ENCODE assay signal across 22 mouse cellular contexts in genomic region chrX:165631227-165631626, GRCm38 (mm10).
"Had no signal": no experiment of that assay in that cellular context is flagged by ENCODE, and none has a peak within 500 bp of the region (broad histone marks: within the 10 kb centered on the region; RNA-seq: fewer than 3 reads in every experiment).

No protein-coding gene starts in this region.

- H3K36me3 ChIP-seq: limb, embryonic 10.5 days; limb, embryonic 13.5 days; liver, embryonic 12.5 days; liver, embryonic 15.5 days; lung, embryonic 15.5 days; midbrain, embryonic 10.5 days; neural tube, embryonic 13.5 days; stomach, embryonic 15.5 days had no signal

- H3K4me2 ChIP-seq: limb, embryonic 13.5 days; liver, embryonic 12.5 days; liver, embryonic 15.5 days; lung, embryonic 15.5 days; neural tube, embryonic 13.5 days; stomach, embryonic 15.5 days had no signal

- H3K4me3 ChIP-seq: layer of hippocampus, adult 2 months; limb, embryonic 10.5 days; limb, embryonic 13.5 days; liver, embryonic 12.5 days; liver, embryonic 15.5 days; lung, embryonic 15.5 days; megakaryocyte, embryonic 14.5 days; midbrain, embryonic 10.5 days; myocyte; neural tube, embryonic 13.5 days; stomach, embryonic 15.5 days had no signal

- DNase-seq: kidney, adult 18-20 months; kidney, adult 9 months; layer of hippocampus, adult 9-11 months; liver; lung, adult 18-20 months; lung, postnatal 10 days; lung, postnatal 36 days; retina, postnatal 1 day; right cerebral cortex, postnatal 25 days; spleen, adult 18-20 months; thymus, postnatal 25 days had no signal

- H3K27ac ChIP-seq: layer of hippocampus, adult 2 months; limb, embryonic 10.5 days; limb, embryonic 13.5 days; liver, embryonic 12.5 days; liver, embryonic 15.5 days; lung, embryonic 15.5 days; midbrain, embryonic 10.5 days; neural tube, embryonic 13.5 days; stomach, embryonic 15.5 days had no signal

- ATAC-seq: liver, embryonic 12.5 days had no signal

- H3K9me3 ChIP-seq: limb, embryonic 10.5 days; limb, embryonic 13.5 days; liver, embryonic 12.5 days; liver, embryonic 15.5 days; lung, embryonic 15.5 days; midbrain, embryonic 10.5 days; neural tube, embryonic 13.5 days; stomach, embryonic 15.5 days had no signal

- H3K4me1 ChIP-seq: limb, embryonic 10.5 days; limb, embryonic 13.5 days; liver, embryonic 12.5 days; liver, embryonic 15.5 days; lung, embryonic 15.5 days; megakaryocyte, embryonic 14.5 days; midbrain, embryonic 10.5 days; neural tube, embryonic 13.5 days; stomach, embryonic 15.5 days had no signal

- H3K9ac ChIP-seq: limb, embryonic 13.5 days; liver, embryonic 12.5 days; liver, embryonic 15.5 days; lung, embryonic 15.5 days; neural tube, embryonic 13.5 days; stomach, embryonic 15.5 days had no signal

- H3K27me3 ChIP-seq: limb, embryonic 13.5 days; liver, embryonic 12.5 days; liver, embryonic 15.5 days; lung, embryonic 15.5 days; megakaryocyte, embryonic 14.5 days; neural tube, embryonic 13.5 days; stomach, embryonic 15.5 days had no signal
